Mouse (Mus musculus) liver, embryonic 14.5 days (tissue): ENCODE data around the gene Usp20.

Experiments
- CTCF ChIP-seq: IDR thresholded peaks from 2 replicates; pipeline ENCODE4 v1.5.1; 2016; ENCODE audit warnings: antibody characterized with exemption, low read depth, control low read depth
- EP300 ChIP-seq: IDR thresholded peaks from 2 replicates; pipeline ENCODE4 v1.6.1; 2016; ENCODE audit warnings: antibody characterized with exemption, low read depth

- TF ChIP-seq CTCF, result no peak
- no peak for TF ChIP-seq EP300
These were observed 44.6 kb downstream of the Usp20 start for GRCm38 (mm10) chr2:31026642-31027041.
